Mouse (Mus musculus): ENCODE results near the gene Tmem258. TPM values are rescaled to one million over a fixed set of nuclear protein-coding genes. Genes with fewer than 3 reads are reported as not detected.

The Tmem258 gene
- polyA plus RNA-seq, 1 experiment: 63.9 TPM

Other genes with a start within 250 kb of the Tmem258 start
- gene Fth1, start 223.4 kb upstream of the Tmem258 start, polyA plus RNA-seq (2012; rRNA removed): 3,721 and 5,002 TPM in 2 replicates
- gene Best1, start 202.4 kb upstream of the Tmem258 start, polyA plus RNA-seq (2012; rRNA removed): 0.59 and 0.74 TPM in 2 replicates
- 11.3 and 13.6 TPM in 2 replicates for gene Rab3il1, start 202.3 kb upstream of the Tmem258 start, polyA plus RNA-seq (2012; rRNA removed)
- gene Fads3, start 162.4 kb upstream of the Tmem258 start, polyA plus RNA-seq (2012; rRNA removed): 26.5 and 28.4 TPM in 2 replicates
- 166 and 168 TPM in 2 replicates for gene Fads2, start 102.3 kb upstream of the Tmem258 start, polyA plus RNA-seq (2012; rRNA removed)
- 200 and 219 TPM in 2 replicates for gene Fads1, start 21.1 kb upstream of the Tmem258 start, polyA plus RNA-seq (2012; rRNA removed)
- gene Fen1, start 155 bp downstream of the Tmem258 start, polyA plus RNA-seq (2012; rRNA removed): 11.2 and 13.9 TPM in 2 replicates
- gene Myrf, start 36.7 kb downstream of the Tmem258 start, polyA plus RNA-seq (2012; rRNA removed): 13.4 and 14.4 TPM in 2 replicates
- 46.8 and 52.7 TPM in 2 replicates for gene Dagla, start 100.9 kb downstream of the Tmem258 start, polyA plus RNA-seq (2012; rRNA removed)
- 187 and 212 TPM in 2 replicates for gene Syt7, start 185.1 kb downstream of the Tmem258 start, polyA plus RNA-seq (2012; rRNA removed)